Mouse (Mus musculus) megakaryocyte progenitor cell, adult 5-6 weeks (primary cell): ENCODE data around the gene Abca1. TPM values are rescaled to one million over a fixed set of nuclear protein-coding genes. Genes with fewer than 3 reads are reported as not detected.

Experiments
- ATAC-seq: replicated peaks from 2 replicates; pipeline ENCODE4 v1.8.0; 2016; ENCODE audit warnings: mild to moderate bottlenecking, moderate TSS enrichment, inconsistent platforms; ENCODE audit not compliant: poor library complexity
- total RNA-seq, 2 experiments: library from RNA; stranded (forward) in 1 of 2; stranded (reverse) in 1 of 2; fragments of 157-497, 149-512 nt in 1 of 2; fragments of 200-1000 nt in 1 of 2; gene quantifications; 2 replicates each; pipeline versions ENCODE4 v1.2.3 to v1.2.4; 2015 to 2017

Gene Abca1
- total RNA-seq, 2 experiments from 2014 or later: 1.8 to 1.9 TPM

DNA sequence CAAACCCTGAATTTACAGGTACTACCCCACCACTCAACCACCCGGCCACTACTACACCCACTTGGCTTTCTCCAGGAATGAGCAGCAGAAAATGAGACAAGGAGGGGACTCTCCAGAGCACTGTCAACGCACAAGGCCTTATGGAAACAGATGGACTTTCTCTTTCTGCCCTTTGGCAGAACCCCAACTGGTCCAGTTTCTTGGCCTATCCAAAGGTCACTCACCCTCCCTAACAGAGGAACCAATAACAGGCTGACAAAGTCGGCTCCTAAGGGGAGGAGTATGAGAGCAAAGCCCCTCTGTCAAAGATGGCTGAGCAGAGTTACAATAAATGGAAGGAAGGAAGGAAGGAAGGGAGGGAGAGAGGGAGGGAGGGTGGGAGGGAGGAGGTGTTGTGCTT, 65.4 kb downstream of the Abca1 start:
- ATAC-seq: no peak

- ATAC-seq: no peak
Measured at GRCm38 (mm10) chr4:53093615-53094014, 66.1 kb downstream of the Abca1 start.

GRCm38 (mm10) chr4:53089641-53090040, 70.1 kb downstream of the Abca1 start:
- no peak for ATAC-seq

GRCm38 (mm10) chr4:53088999-53089398, 70.7 kb downstream of the Abca1 start:
- peak; percentile 67 for ATAC-seq

DNA sequence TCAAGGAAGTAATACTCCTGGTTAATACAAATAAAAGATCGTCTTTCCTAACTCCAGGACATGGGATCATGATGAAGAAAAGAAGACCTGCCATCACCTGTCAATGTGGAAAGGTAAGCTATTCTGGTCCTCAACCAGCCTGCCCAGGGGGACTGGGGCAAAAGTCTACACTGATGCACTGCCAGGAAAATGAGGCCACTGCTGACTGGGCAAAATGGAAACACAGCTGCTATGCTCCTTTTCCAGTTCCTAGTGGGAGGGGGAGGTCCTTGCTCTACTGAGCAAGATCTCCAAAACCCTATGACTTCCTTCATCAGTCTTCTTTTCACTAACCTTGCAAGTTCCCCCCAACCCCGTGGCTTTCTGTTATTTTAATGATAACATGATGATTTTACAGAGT, 73.1 kb downstream of the Abca1 start:
- ATAC-seq: no peak

DNA sequence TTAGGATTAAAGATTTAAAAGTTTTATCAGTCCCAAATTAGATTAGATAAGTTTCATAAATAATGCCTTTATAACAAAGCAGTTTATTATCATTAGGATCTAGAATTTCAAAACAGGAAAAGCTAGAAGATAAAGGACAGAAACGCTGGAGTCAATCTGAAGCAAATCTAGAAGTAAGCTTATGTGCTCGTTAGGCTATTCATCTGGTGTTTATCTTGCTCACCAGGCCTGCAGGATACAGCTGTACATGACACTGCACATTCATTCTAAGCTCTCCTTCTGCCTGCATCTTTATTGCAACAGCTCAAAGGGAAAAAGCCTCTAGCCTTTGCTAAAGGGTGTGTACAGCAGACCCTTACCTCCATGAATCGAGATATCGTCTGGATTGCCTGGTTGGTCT, 74.1 kb downstream of the Abca1 start:
- peak; percentile 70 for ATAC-seq

- ATAC-seq: no peak
Measured at GRCm38 (mm10) chr4:53083071-53083470, 76.6 kb downstream of the Abca1 start.

DNA sequence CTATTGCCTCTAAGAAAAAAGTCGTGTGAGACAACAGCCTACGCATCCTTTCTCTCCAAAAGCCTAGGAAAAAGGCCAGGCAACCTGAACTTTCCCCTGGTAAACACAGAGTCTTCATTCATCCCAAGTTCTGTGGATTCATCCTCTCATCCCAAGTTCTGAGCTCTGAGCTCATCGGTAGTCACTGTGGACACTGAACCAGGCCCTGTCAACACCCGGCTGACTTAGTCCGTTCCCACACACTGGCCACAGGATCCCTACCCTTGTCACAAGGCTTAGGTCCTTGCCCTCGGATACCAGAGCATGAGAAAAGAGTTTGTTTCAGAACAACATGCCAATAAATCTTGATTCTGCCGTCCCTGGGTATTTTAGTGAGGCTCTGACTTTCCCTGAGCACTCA, 77.2 kb downstream of the Abca1 start:
- ATAC-seq: no peak

- peak; percentile 67 for ATAC-seq
Measured at GRCm38 (mm10) chr4:53081851-53082250, 77.8 kb downstream of the Abca1 start.

GRCm38 (mm10) chr4:53080290-53080689, 79.4 kb downstream of the Abca1 start:
- ATAC-seq: no peak

DNA sequence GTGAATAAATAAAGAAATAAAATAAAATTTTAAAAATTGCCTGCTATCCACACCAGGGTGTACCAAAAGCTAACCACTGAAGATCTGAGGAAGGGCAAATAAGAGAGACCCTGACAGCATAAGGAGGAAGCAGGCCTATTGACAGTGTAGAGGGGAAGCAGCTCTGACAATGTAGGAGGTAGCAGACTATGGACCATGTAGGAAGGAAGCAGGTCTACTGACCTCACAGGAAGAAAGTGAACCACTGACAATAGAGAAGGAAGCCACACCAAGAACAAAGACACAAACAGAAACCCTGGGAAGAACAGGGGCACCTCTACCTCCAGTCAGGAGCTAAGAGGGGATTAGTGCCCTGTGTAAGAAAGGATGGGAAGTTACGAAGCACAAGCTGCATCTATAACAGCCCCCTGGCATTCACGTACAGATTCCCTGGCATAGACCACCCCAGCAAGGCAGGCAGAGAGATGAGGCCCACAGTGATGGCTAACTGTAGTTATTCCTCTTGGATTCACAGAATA, 80.8 kb downstream of the Abca1 start:
- ATAC-seq: peak; percentile 51

DNA sequence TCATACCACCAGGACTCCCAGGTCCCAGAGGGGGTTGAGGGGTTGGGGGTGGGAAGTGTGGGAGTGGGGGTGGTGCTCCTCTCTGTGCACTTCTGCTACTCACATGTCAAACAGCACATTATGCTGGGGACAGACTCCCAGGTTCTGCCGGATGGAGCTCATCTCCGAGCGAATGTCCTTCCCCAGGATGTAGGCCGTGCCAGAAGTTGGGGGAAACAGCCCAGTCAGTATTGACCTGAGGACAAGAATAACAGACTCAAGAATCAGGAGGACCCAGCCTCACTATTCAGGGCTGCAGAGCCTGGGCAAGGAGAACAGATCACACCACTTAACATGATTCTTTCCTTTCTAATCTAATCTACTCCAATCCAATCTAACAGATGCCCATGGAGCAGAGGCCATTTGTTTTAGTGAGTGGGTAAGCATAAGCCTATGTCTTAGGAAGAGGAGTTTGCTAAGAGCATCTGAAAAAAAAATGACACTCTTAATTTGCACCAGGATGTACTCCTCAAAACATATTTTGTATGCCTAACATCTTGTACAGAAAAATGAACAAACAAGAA, 82.8 kb downstream of the Abca1 start:
- ATAC-seq: no peak

DNA sequence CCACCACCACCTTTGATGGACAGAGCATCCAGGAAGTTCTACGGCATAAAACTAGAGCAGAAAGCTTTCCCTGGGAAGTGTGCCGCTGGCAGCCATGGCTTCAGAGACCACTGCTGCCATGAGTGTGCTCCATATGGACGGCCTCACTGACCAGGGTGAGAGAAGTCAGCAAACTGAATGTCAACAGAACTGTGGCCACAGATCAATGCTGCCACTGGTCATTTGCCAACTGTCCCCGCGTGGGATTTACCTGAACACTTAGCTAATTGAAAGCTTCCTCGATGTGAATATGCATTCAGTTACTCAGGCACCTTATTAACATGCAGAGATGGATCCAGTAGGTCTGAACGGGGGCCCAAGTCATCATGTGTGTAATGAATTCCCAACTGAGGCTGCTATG, 86.7 kb downstream of the Abca1 start:
- no peak for ATAC-seq

- no peak for ATAC-seq
Measured at GRCm38 (mm10) chr4:53062301-53063008, 97.2 kb downstream of the Abca1 start.

DNA sequence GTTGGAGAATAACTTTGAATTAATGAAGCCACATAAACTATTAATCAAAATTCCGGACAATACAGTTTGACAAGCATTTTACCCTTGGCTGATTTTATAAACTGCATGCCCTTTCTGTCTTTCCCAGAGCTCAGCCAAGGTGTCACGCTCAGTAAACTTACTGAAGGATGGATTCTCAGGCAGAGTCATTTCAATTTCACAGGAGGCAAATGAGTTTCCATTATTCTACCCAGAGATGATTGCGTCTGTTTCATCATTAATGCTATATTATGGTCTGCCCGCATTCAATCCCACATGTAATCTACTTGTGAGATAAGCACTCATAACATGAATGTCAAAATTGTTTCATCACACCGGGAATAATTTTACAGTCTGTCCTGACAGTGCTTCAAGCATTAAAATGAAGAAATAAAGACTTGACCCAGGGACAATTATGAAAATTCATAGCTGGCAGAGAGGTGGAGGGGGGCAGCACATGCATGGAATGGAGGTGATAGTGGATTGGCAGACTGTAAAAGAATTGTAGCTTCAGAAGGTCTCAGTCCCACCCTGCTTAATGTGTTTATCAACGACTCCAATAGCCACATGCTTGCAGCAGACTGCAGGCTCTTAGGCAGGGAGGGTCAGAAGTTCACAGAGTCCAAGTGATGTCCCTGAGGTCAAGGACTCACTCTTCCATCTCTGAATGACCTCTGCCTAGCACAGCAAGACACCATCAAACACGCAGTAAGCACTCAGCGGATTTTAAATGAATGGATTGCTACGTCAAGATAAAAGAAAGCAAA, 113.3 kb downstream of the Abca1 start:
- no peak for ATAC-seq

DNA sequence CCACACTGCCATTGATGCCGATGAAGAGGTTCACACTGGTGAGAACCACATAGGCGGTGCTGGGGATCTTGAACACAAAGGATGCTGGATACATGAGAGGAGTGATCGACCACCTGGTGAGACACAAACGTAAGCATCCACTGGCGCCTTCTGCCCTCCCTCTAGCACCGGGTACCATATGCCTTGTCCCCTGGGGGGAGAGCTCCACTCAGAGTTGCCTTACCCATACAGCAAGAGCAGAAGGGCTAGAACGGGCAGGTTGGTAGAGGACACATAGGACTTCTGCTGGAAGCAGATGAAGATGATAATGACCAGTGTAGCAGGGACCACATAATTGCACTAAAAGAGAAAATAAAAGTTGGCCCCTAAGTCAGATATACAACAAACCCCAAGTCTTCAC, 113.9 kb downstream of the Abca1 start:
- no peak for ATAC-seq

DNA sequence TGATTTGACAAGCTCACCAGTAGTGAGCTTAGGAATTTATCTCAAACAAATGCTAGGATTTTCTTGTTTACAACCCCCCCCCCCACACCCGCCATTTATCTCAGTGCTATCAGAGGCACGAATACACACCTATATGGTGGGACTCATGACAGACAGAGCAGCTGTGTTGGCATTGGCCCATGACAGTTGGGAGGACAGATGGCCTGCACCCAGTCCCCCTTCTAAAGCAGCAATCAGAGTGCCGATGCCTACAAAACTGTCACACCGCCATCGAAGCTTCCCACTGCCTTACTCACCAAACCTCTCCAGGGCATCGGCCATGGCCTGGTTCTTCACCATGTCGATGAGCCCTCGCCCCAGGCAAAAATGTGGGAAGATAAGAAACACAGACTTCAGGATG, 115.9 kb downstream of the Abca1 start:
- ATAC-seq: no peak

DNA sequence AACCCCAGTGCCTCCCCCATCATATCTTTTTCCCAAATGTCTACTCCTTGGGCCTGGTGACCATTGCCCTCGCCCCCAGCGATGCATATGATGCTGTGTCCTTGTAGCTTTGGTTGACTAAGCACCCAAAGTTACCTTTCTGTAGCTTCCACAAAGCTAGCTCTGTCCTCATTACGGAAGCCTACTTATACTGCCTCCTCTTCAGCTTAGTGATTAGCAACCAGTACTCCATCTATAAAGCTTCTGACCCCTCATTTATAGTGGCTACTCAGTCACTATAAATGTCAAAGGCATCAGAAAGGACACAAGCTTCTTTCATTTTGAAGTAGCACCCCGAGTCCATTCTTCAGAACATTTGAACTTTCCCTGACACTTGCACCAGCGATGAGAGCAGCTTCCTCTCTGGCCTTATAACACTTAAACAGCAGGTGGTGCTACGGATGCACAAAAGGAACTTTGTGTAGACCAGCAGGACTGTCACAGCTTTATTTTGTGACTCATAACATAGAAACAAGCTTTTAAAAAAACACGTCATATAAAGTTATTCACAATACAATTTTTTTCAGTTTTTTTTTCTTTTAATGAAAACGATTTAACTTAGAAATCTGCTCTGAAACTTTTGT, 129.3 kb downstream of the Abca1 start:
- peak; percentile 63; the same call in 1 of the 2 replicates for ATAC-seq

GRCm38 (mm10) chr4:53027811-53028210, 131.9 kb downstream of the Abca1 start:
- no peak for ATAC-seq

DNA sequence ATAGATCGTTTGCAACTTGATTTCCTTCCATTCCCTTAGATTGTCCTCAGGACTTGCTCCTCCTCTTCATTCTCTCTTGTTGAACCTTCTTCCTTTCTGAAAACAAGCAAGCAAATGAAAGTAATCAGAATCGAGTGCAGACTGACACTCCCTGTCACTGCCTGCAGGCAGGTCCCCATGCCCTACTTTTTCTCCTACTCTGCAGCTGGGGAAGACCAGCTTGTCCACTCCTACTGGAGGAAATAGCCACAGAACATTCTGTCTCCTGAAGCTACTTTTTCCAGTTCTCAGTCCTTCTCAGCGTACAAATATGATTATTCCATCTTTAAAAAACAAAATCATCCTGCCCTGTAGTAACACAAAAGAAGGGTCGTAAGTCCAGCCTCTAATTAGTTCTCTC, 135.3 kb downstream of the Abca1 start:
- no peak for ATAC-seq

GRCm38 (mm10) chr4:53023189-53023925, 136.3 kb downstream of the Abca1 start:
- ATAC-seq: no peak
